Mouse (Mus musculus): Measurements from ENCODE around the gene Scgb1a1. TPM values are rescaled to one million over a fixed set of nuclear protein-coding genes. Genes with fewer than 3 reads are reported as not detected.
"Not testable (repeated sequence)": the region's sequence is repeated elsewhere in the genome, so short reads cannot be mapped to it uniquely, and the experiment has no call there.

Scgb1a1 gene
- polyA plus RNA-seq, 3 experiments from 2014 or later = not detected

- ATAC-seq = peak; percentile 67
Measured at GRCm38 (mm10) chr19:9065621-9066561, 21.9 kb downstream of the Scgb1a1 start.

GRCm38 (mm10) chr19:9063831-9064230 lies 23.9 kb downstream of the Scgb1a1 start:
- no peak for ATAC-seq

GRCm38 (mm10) chr19:9062822-9063221 lies 24.9 kb downstream of the Scgb1a1 start:
- ATAC-seq = no peak

- no peak for ATAC-seq
Measured at GRCm38 (mm10) chr19:9061221-9061893, 26.4 kb downstream of the Scgb1a1 start.

GRCm38 (mm10) chr19:9060103-9060502 lies 27.7 kb downstream of the Scgb1a1 start:
- no peak for ATAC-seq

GRCm38 (mm10) chr19:9059391-9059790 lies 28.4 kb downstream of the Scgb1a1 start:
- no peak for ATAC-seq

- no peak for ATAC-seq
Measured at GRCm38 (mm10) chr19:9058944-9059343, 28.8 kb downstream of the Scgb1a1 start.

GRCm38 (mm10) chr19:9058331-9058884 lies 29.4 kb downstream of the Scgb1a1 start:
- no peak for ATAC-seq

GRCm38 (mm10) chr19:9057679-9058078 lies 30.1 kb downstream of the Scgb1a1 start:
- ATAC-seq = no peak

GRCm38 (mm10) chr19:9055703-9056355 lies 31.9 kb downstream of the Scgb1a1 start:
- ATAC-seq = peak; percentile 77

- peak; percentile 76 for ATAC-seq
Measured at GRCm38 (mm10) chr19:9055153-9055552, 32.6 kb downstream of the Scgb1a1 start.

- peak; percentile 66 for ATAC-seq
Measured at GRCm38 (mm10) chr19:9052803-9053431, 34.8 kb downstream of the Scgb1a1 start.

- not testable (repeated sequence) for ATAC-seq
Measured at GRCm38 (mm10) chr19:9051985-9052384, 35.8 kb downstream of the Scgb1a1 start.

- no peak for ATAC-seq
Measured at GRCm38 (mm10) chr19:9050294-9051229, 37.2 kb downstream of the Scgb1a1 start.

GRCm38 (mm10) chr19:9048981-9049687 lies 38.6 kb downstream of the Scgb1a1 start:
- no peak for ATAC-seq

GRCm38 (mm10) chr19:9047946-9048387 lies 39.8 kb downstream of the Scgb1a1 start:
- no peak for ATAC-seq

GRCm38 (mm10) chr19:9047207-9047945 lies 40.4 kb downstream of the Scgb1a1 start:
- no peak for ATAC-seq

GRCm38 (mm10) chr19:9044291-9044690 lies 43.5 kb downstream of the Scgb1a1 start:
- peak; percentile 67 for ATAC-seq

GRCm38 (mm10) chr19:9043123-9043522 lies 44.6 kb downstream of the Scgb1a1 start:
- ATAC-seq = no peak

- ATAC-seq = no peak
Measured at GRCm38 (mm10) chr19:9041074-9041473, 46.7 kb downstream of the Scgb1a1 start.

All from inflammation-experienced regulatory T-cells, adult 6 months (primary cell).